Mouse (Mus musculus): ENCODE results near the gene Clip2.
"Not testable (repeated sequence)": the region's sequence is repeated elsewhere in the genome, so short reads cannot be mapped to it uniquely, and the experiment has no call there.

DNA sequence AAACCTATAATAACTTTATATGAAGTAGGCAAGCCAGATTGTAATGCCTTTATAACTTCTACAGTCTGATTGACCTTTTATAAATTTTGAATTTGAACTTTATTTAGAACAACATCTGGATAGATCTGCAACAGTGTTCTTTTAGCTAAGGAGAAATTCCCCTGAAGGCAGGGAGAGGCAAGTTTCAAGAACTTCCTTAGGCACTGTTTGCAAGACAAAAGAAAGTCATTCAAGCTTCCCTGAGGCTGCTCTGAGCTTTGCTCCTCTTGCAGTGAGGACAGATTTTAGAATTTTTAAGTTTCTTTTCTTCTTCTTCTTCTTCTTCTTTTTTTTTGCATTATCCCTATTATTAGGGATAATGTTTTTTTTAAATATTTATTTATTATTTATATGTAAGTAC is 73.3 kb downstream of the Clip2 start:
- TF ChIP-seq POLR2A (IDR thresholded peaks at IDR 0.05; ENCODE audit: insufficient read depth, low read length); CTCF (IDR thresholded peaks at IDR 0.05; ENCODE audit: low read depth, low read length); EP300 (IDR thresholded peaks at IDR 0.05; ENCODE audit: insufficient read depth, low read depth, low read length): not testable (repeated sequence)

Data from ES-Bruce4 (cell line).